Mouse (Mus musculus): ENCODE measurements around the gene Gm20877. TPM values are rescaled to one million over a fixed set of nuclear protein-coding genes. Genes with fewer than 3 reads are reported as not detected.
"Not testable (repeated sequence)": the region's sequence is repeated elsewhere in the genome, so short reads cannot be mapped to it uniquely, and the experiment has no call there.

Gm20877 gene
- not detected for total RNA-seq (2021)
- long read RNA-seq: 0 reads

GRCm38 (mm10) chrY:17093573-17093972, at the start of gene Gm20877:
Gm20877 (plus strand) TSS chrY:17093873.
- not testable (repeated sequence) for DNase-seq (ENCODE audit: low spot score in 2 of 2)

Data from layer of hippocampus, adult 18-20 months (tissue).